Mouse (Mus musculus) layer of hippocampus, adult 9-10 months (tissue): ENCODE results near the gene Celf2.

Experiments used
- DNase-seq: peaks from one replicate; pipeline ENCODE4 v3.0.0; 2022; ENCODE audit warnings: low spot score

The Celf2 gene

DNA sequence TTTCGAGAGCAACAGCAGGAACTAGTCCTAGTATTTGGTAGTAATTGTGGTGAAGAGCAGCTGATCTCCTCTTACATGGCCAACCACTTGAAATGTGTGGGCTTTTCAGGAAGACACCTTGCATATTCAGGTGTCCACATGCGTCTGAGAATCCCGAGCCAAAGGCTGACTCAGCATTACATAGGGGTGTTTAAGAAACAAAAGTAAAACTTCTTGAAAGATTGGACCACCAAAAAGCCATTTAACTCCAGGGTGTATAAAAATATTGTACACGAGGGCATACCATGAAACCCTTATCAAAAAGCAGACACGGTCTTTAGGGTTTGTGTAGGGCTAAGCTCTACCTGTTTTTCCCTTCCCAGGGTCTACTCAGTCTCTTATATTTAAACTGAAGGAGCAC, 965.7 kb downstream of the Celf2 start:
- no peak for DNase-seq

DNA sequence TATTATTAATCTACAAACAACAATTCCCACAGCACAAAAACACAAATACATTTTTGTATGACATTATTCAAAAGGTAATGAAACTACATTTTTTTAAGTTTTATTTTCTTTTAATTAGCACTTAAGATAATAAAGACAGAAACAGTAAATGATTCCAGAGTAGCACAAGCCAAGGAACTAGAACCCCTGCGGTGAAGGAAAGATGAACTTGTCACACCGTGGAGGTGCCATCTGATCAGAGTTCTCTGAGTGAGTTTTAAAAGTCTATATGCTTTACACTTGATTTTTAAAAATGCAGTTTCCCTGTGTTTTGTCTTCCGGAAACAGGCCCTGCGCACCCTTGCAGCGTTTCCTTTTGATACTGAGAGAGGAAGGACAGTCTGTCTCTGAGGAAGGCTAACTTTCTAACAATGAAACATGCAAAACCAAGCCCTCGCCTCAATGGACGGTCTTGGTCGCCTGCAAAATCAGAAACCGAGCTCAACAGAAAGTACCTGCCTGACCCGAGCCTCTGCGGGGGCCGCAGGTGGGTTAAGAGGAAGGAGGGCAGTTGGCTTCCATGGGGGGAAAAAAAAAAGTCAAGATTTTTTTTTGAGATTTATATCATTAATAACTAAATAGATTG, 966.7 kb downstream of the Celf2 start:
- no peak for DNase-seq

DNA sequence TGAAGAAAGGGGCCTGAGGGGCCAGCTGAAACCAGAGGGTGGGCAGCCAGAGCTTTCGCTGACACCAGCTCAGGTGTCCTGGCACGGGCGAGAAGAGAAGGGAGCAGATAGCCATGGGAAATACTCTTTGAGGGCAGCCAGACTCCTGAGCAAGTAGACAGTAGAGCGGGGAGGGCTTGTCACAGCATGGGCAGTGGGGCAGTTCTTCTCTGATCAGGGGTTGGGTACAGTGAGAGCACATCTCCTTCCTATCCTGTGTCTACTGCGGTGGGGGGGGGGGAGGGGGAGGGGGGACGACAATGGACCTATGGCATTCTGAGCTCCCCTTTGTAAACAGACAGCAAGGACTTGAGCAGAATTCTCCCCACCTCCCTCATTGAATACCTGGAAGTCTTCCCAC, 968.5 kb downstream of the Celf2 start:
- DNase-seq, result no peak

DNA sequence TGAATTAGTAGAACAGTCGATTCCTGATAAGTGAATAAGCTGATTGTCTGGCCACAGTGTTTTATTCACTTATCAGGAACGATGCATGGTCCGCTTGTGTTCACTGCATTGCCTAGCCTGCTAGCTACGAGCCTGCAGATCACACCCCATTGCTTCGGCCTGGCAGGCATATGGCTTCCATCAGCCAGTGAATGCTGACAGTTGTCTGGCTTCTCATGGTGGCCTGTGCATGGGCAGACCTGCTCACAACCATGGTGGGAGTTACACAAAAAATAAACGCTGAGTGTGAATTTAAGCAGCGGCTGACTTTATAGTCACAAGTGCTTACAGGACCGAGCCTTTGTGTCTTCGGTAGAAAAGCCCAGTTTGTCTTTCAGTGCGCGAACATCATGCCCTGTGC, 969.3 kb downstream of the Celf2 start:
- DNase-seq, result no peak

DNA sequence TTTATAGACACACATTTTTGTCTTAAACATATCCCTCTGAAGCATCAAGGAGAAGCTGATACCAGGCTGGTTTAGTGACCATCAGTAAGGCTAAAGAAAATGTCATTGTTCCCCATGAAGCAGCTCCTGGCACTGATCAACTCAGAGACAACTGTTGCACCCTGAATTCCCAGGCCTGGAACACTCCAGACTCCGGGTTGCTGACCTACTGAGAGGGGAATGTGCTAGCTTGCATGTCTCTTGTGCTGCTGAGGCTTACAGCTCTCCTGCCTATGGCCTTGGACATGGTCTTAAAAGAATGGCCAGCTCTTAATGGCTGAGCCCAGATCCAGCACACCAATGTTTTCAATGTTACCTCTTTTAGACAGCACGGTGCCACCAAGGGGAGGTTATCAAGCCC, 970.9 kb downstream of the Celf2 start:
- DNase-seq, result no peak

DNA sequence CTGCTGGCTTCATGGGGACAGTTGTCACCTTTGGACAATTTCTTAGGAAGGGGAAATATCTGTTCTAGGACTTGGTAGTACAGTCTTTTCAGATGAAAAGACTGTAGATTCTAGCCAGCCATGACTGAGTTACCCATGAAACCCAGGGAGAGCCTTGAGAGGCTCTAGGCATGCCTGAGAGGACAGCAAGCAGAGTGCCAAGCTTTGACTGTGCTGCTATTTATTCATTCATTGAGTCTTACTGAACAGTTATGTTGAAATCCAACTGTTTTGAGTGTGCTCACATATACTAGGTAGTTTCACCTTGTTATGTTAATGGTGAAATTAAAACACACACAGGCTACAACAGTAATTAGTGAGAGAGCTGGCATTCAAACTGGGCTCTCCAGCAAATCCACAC, 971.3 kb downstream of the Celf2 start:
- DNase-seq, result no peak

DNA sequence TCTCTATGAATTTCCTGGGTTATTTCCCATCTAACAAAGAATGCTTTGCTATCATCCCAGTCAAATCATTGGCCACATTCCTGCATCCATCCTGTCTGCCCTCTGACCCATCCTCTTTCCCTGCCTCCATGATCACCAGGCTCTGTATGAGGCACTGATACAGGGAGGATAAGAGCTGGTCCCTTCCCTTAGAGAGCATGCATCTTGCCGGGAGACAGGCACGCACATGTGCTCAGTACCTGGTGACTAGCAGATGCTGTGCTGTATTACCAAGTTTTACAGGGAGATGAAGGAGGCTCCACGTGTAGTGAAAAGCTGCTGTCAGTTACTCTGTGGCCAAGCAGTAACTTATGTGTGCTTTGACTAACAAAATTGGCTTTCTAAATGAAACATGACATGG, 972.0 kb downstream of the Celf2 start:
- DNase-seq, result no peak

DNA sequence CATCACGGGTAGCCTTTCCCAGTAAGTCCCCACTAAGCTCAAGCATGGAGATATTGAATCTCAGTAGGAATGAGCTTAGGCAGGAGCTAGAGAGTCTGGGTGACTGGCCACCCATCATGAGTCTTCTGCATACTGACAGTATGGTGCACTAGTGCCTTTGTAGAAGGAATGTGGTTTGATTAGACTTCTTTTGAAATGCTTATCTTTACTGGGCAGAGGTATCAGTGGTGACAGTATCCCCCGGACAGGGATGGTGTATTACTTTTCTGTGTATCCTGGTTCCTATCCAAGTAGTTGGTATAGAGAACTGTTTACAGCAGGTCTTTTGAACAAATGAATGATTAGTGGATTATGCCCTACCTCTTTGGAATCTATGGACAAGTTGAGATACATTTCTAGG, 973.0 kb downstream of the Celf2 start:
- no peak for DNase-seq

DNA sequence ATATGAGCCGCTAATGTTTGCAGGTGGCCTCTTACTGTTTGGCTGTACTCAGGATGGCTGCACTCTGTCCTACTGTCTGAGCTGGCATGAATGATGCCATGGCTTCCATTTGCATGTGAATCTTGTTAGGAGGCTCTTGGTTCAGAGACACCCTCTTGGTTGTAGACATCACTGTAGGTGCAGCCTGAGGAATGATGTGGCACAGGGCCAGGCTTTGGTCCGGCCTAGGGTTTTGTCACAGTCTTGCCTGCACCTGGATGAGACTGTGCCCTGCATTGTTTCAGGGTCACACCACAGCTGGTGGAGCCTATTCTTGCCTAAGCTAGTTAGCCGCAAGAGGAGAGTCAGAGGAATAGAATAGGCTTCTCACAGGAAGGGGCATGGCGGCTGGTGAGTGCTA, 977.0 kb downstream of the Celf2 start:
- no peak for DNase-seq

DNA sequence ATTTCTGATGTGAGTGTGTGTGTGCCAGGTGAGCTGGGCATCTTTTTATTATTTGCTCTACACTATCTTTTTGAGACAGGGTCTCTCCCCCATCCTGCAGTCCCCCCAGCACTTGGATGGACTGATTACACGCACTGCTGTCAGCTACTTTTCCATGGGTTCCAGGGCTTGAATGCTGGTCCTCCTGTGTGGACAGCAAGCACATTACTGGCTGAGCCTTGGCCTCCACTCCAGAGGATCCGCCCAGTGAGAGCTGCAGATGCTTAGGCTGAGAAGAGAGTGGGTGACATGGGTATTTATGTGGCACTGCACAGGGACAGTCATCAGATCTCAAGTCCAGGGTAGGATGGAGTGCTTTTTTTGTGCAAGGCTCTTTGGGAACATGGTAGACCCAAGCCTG, 981.3 kb downstream of the Celf2 start:
- DNase-seq, result no peak

DNA sequence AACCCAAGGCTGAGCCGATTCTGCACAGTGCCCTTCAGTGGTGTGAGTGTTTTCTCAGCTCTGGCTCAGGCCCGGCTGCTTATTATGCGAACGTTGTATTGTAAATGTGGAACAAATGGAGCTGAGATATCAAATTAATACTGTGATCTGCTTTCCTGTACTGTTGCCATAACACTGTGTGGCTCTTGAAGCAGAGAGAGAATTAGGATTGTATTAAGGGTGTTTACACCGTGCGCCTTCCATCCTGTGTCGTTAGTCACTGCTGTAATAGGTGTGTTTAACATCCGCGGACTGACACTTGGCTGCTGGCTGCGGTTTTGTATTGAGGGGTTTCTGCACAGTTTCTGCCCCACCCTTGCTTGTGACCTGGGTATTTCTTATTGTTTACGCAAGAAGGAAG, 982.5 kb downstream of the Celf2 start:
- no peak for DNase-seq

DNA sequence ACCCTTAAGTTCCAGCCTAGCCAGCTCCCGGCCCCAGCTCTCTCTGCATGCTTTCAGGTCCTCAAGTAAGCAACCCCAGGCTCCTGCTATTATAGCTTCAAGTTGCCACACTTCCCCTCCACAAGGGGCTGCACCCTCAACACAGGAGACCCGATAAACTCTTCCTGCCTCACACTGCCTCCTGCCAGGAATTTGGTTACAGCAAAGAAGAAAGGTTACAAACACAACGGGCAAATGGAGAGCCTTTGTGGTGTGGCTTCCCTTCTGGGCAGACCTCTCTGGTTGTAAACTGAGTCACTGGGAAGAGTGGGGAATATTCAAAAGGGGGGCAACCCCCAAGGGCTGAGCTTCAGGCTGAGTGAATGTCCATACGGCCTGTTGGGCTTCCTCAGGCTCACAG, 983.1 kb downstream of the Celf2 start:
- no peak for DNase-seq

DNA sequence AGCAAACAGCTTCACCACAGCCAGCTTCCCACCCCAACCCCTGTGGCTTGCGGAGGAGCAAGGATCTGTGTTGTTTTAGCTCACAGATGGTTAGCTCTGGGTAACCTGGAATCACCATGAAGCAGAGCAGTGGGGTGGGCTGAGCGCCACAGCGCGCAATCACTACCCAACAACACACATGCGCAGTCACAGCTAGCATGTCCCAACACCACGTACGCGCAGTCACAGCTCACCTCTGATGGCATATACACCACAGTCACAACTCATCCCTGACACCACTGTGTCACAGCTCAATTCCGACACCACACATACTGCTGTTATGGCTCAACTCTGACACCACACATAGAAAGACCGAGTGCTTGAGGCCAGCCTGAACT, 985.5 kb downstream of the Celf2 start:
- DNase-seq, result no peak

DNA sequence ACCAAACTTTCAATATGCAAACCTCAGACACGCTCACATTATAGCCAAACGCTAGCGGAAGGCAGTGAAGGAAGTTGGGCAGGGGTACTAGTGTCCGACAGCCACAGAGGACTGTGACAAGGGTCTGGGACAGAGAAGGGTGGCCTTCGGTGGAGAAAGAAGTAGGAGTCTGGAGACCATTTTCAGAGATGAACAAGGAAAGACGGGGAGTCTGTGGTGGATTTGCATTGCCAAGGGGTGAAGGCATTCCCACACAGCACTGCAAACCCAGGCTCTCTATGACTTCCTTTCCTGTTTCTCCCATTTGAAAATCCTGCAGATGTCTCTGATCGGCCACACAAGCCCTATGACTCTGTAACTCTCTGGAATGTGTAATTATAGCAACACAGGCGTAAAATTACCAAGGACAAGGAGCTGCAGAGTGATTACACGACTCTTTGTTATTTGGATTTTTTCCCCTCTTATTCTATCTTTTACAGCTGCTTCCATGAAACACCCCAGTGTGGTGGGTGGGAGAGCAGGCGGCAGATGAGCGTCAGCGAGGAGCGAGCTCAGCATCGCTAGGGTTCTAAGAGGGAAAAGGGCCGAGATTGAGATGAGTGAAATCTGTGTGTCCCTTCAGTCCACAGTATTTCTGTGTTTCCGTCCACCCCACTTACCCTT, 986.0 kb downstream of the Celf2 start:
- no peak for DNase-seq

DNA sequence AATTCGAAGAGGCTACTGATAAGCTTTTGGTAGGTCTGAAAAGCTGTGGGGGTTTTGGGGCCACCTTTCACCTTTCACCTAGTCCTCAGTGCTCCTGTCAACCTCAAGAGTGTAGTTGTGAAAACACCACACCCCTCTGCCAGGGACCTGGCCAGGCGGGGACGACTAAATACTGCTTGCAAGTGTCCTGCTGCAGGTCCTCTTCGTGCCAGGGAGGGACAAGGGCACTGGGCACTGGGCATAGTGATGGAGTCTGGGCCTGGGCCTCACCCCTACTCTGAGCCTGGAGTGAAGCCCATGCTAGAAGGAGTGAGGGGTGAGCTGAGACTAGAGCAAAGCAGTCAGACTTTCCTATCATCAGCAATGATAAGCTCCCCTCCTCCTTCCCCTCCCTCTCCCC, 987.0 kb downstream of the Celf2 start:
- DNase-seq, result no peak

DNA sequence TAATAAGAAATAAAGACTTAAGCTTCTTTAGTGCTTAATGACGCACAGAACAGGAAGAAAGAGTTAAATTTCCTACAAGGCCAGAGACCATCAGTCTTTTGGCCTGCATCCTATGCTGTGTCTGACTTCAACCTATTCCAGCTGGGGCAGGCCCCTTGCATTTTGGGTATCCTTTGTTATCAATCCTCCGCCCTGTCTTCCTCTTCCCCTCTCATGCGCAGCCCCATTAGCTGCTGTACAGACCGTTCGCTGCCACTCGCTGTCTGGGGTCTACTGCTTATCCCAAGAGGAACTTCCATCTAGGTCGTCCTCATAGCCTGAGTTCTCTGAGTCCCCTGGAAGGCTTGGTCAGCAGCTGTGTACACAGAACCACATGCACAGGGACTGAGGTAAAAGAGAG, 996.2 kb downstream of the Celf2 start:
- DNase-seq, result no peak

DNA sequence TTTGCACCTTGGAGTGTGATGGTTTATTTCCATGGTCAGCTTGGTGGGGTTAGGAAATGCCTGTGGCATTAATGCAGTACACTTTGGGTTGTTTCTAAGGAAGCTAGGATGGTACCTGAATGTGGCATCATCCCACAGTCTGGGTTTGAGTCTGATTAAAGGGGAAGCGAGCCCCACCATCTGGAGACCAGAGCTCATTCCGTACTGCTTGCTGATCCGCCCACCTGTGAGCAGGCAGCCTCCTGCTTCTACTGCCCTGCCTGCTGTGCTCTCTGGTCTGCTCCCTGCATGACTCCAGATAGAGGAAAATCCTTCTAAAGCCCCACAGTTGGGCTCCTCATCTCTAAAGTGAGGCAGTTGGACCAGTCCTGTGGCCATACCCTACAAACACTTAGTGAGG, 1002.3 kb downstream of the Celf2 start:
- DNase-seq, result no peak

DNA sequence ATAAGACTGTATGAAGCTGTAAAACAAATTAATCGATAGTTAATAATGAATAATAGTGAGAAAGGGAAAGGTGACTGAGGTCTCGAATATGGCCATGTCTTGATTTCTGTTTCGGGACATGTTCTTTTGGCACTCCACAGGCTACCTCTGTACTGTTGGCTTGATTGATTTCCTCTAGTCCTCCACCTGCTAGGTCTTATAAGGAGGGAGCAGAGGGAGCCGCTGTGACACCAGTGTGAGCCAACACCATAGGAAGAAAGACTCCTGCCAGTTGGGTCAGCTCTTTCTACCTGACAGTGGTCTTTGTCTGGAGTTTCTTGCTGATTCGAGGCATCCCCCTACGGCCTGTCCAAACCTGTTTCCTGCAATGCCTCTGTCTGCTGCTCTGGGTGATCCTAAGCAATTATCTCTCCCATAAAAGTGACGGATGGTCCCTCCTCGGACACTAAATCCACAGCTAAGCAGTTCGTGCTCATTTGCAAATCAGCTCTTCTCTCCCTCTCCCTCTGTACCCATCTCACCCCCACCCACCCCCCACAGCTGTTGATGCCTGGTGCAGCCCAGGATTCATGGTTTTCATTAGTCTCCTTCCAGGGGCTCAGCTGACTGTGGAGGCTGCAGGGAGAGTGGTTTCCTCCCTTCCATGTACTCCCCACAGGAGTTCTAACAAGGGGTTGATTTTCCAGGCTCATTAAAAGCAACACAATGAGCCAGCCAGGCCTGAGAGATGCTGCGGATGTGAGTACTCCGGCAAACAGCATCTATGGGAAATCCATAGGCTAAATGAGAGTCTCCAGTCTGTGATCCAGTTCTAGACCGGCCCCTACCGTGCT, 1003.2 kb downstream of the Celf2 start:
- DNase-seq, result no peak

DNA sequence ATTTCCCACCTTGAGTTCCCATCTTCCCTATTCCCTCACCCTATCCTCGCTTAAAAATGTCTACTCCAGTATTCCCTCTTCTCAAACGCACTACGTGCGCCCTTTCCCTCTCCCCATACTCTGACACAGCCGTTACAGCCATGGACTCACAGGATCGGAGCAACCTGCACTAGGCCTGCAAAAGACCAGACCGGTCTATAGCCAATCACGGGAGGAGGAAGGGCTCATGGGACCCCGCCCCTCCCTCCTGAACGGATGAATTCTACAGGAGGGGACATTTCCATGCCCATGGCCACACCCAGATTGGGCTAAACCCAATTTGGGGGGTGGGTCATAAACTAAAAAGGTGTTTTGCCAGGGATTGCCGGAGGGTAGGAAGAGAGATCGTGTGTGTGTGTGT, 1003.8 kb downstream of the Celf2 start:
- DNase-seq, result no peak

DNA sequence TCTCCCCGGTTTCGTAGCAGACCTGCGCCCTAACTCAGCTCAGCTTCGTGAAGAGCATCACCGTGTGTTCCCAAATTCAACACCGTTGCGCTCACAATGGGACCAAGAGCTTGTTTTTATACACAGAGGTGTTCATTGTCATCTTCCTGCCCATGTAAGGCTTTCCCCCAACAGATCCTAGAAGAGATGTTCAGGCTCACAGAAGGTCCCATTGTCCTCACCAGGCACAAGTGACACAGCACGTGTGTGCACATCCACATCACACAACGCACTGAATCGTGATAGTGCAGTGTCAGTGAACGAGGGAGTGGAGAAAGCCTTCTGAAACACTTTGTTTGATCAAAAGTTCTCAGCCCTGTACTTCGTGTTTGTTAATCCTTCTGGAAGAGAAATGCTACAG, 1011.3 kb downstream of the Celf2 start:
- no peak for DNase-seq

DNA sequence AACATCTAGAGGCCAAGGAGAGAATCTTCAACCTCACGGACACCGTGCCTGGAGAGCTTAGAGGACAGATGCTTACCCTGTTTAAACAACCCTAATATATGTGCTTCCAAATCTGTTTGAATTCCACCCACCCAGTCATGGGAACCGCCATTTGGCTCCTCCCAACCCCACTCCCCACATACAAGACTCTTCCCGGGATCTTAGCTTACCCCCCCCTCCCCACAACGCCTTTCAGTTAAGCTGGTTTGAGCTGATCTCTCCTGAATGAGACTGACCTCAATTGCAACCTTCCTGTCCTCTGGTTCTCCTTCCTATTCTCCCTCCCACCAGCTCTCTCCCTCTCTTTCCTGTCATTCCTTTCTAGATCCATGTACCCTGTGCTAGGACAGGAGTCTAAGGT, 1011.7 kb downstream of the Celf2 start:
- no peak for DNase-seq

DNA sequence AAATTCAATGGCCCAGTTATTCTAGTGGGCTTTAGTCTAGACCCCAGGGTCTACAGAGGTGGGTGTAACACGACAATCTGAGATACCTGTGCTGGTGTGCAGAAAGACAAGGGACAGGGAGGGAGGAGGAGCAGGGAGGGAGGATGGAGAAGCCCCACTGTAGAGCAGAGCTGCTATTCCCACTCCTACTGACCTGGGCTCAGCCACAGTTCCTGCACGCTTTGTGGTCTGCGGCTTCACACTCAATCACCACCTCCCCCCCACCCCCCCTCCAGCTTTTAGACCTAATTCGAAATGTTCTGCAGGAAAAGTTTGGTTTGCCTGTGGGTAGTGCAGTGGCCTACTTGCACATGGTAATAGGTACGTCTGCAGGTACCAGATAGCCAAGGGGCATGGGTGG, 1015.5 kb downstream of the Celf2 start:
- no peak for DNase-seq

DNA sequence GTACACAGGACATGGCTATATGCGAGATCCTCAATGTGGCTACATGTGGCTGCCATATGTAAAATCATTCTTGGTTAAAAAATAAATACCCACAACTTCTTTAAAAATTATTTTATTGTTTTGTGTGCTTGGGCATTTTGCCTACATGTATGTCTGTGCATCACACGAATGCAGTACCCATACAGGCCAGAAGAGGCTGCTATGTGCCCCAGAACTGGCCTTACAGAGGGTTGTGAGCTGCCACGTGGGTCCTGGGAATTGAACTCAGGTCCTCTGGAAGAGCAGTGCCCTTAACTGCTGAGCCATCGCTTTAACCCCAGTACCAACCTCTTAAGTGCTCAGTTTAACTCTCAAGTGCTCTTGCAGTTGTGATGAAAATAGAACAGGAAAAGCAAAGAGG, 1018.5 kb downstream of the Celf2 start:
- no peak for DNase-seq

DNA sequence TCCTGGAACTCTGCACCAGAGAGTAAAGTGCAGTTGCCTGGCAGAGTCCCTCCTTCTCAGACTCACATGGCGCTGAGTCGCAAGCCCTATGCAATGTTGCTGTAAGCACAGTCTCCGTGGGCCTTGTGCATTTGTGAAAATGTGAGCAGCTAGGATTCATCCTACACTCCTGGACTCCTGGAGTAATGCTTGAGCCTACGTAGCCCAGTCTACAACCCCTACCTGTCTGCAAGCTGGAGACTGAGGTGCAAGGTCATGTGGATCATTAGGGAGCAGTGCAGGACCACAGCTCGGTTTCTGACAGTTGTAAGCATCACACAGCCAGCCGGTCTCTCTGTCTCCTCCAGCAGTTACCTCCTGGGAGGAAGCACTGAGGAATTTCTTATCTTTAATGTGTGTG, 1019.3 kb downstream of the Celf2 start:
- DNase-seq, result no peak
